Comparison of ENCODE assay signal across 9 mouse cellular contexts in the genomic region with DNA sequence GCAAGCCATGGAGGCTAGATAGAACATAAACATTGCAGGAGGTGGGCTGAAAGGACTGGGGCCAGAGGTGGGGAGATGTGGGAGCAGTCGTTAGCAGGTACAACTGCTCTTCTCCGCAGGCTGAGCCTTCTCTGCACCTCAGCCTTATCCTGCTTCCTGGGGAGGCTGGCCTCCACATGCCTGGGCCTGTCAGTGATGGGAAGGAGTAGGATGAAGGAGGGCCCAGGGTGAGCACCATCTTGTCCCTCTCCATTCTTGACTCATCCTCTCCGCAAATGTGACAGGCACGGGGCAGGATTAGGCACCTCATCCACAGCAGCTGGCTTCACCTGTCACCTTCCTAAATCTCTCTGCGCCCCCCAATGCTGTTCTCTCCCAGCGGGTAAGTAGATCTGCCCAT. TPM values are rescaled to one million over a fixed set of nuclear protein-coding genes. Genes with fewer than 3 reads are reported as not detected.
DNase-seq lines count a peak whose midpoint lies in the region; ATAC-seq lines count a peak whose summit lies in the region.
"Had no signal": no experiment of that assay in that cellular context is flagged by ENCODE, and none has a peak within 500 bp of the region (broad histone marks: within the 10 kb centered on the region; RNA-seq: fewer than 3 reads in every experiment).

A gene (plus strand): TSS at position 266 of the 400 bp plus-strand sequence.

- 71% methylated on average over 6 of the region's 6 CpGs for WGBS in kidney, embryonic 14.5 days
- 69% methylated on average over 6 of the region's 6 CpGs for WGBS in embryonic facial prominence, embryonic 11.5 days
- 71% methylated on average over 6 of the region's 6 CpGs for WGBS in hindbrain, embryonic 14.5 days
- WGBS in midbrain, embryonic 14.5 days = 77% methylated on average over 6 of the region's 6 CpGs

- H3K4me2 ChIP-seq in kidney, embryonic 14.5 days (replicated peaks; ENCODE audit: low read depth, low read length) = peak within 1 kb of the TSS; percentile 75
- H3K4me2 ChIP-seq in embryonic facial prominence, embryonic 11.5 days (ENCODE audit: low read depth, low read length) = peak within 1 kb of the TSS; percentile 97
- H3K4me2 ChIP-seq in hindbrain, embryonic 14.5 days (replicated peaks) = peak within 1 kb of the TSS; percentile 90
- peak within 1 kb of the TSS; percentile 91 for H3K4me2 ChIP-seq in midbrain, embryonic 14.5 days (ENCODE audit: low read length)

- intact Hi-C loops in left cerebral cortex, postnatal 4 days (cut with DNase I) = no loop called here

- H3K9ac ChIP-seq in kidney, embryonic 14.5 days (ENCODE audit: low read depth, low read length) = peak within 1 kb of the TSS; percentile 71
- peak within 1 kb of the TSS; percentile 67 for H3K9ac ChIP-seq in embryonic facial prominence, embryonic 11.5 days (replicated peaks; ENCODE audit: low read length)
- H3K9ac ChIP-seq in hindbrain, embryonic 14.5 days = peak within 1 kb of the TSS; percentile 83
- H3K9ac ChIP-seq in midbrain, embryonic 14.5 days (replicated peaks; ENCODE audit: low read length) = peak within 1 kb of the TSS; percentile 74

- H3K9me3 ChIP-seq in kidney, embryonic 14.5 days (ENCODE audit: control insufficient read depth, low read length) = no peaks in the 10 kb centered on the region
- H3K9me3 ChIP-seq in embryonic facial prominence, embryonic 11.5 days (replicated peaks; ENCODE audit: control insufficient read depth, low read length) = no peaks in the 10 kb centered on the region
- H3K9me3 ChIP-seq in hindbrain, embryonic 14.5 days (ENCODE audit: control insufficient read depth, low read length) = no peaks in the 10 kb centered on the region
- no peaks in the 10 kb centered on the region for H3K9me3 ChIP-seq in midbrain, embryonic 14.5 days (ENCODE audit: control insufficient read depth, low read length)

- H3K27ac ChIP-seq in kidney, embryonic 14.5 days (ENCODE audit: low read depth, low read length) = no peak within 1 kb of the TSS
- H3K27ac ChIP-seq in embryonic facial prominence, embryonic 11.5 days (replicated peaks; ENCODE audit: low read depth, low read length) = no peak within 1 kb of the TSS
- peak within 1 kb of the TSS; percentile 67 for H3K27ac ChIP-seq in hindbrain, embryonic 14.5 days
- peak within 1 kb of the TSS; percentile 64 for H3K27ac ChIP-seq in midbrain, embryonic 14.5 days (replicated peaks; ENCODE audit: low read depth, low read length)

- H3K36me3 ChIP-seq in kidney, embryonic 14.5 days (ENCODE audit: control insufficient read depth, insufficient read depth, low read length) = peaks cover 2% of the 10 kb centered on the region; the same call in 1 of the 2 replicates
- H3K36me3 ChIP-seq in embryonic facial prominence, embryonic 11.5 days (replicated peaks; ENCODE audit: control insufficient read depth, insufficient read depth, low read depth, low read length) = no peaks in the 10 kb centered on the region
- peaks cover 9% of the 10 kb centered on the region for H3K36me3 ChIP-seq in hindbrain, embryonic 14.5 days (replicated peaks; ENCODE audit: control insufficient read depth, insufficient read depth)
- H3K36me3 ChIP-seq in midbrain, embryonic 14.5 days (ENCODE audit: control insufficient read depth, insufficient read depth, low read length) = peaks cover 3% of the 10 kb centered on the region; the same call in 1 of the 2 replicates

- peak within 1 kb of the TSS; percentile 45 for H3K4me3 ChIP-seq in kidney, embryonic 14.5 days (ENCODE audit: low read length)
- peak within 1 kb of the TSS; percentile 53 for H3K4me3 ChIP-seq in embryonic facial prominence, embryonic 11.5 days (ENCODE audit: low read depth, low read length)
- H3K4me3 ChIP-seq in hindbrain, embryonic 14.5 days (replicated peaks; ENCODE audit: low read length) = peak within 1 kb of the TSS; percentile 53
- peak within 1 kb of the TSS; percentile 50 for H3K4me3 ChIP-seq in midbrain, embryonic 14.5 days (replicated peaks; ENCODE audit: low read depth, low read length)

- DNase-seq in kidney, postnatal 4 days = no peak
- DNase-seq in embryonic facial prominence, embryonic 11.5 days (ENCODE audit: low spot score) = no peak
- no peak for DNase-seq in hindbrain, embryonic 14.5 days (ENCODE audit: low spot score)
- no peak for DNase-seq in midbrain, embryonic 14.5 days
- DNase-seq in yolk sac, embryonic 10.5 days (ENCODE audit: low spot score) = no peak
- DNase-seq in left cerebral cortex, postnatal 4 days = no peak
- no peak for DNase-seq in c-Kit-positive CD71-positive TER-119-positive erythroid progenitor cells, embryonic 14.5 days (ENCODE audit: low spot score)
- DNase-seq: thymus, postnatal 36 days had no signal

- peaks cover 15% of the 10 kb centered on the region for H3K27me3 ChIP-seq in kidney, embryonic 14.5 days (ENCODE audit: control insufficient read depth, insufficient read depth, low read length)
- H3K27me3 ChIP-seq in embryonic facial prominence, embryonic 11.5 days (ENCODE audit: control insufficient read depth, insufficient read depth, low read length) = peaks cover 15% of the 10 kb centered on the region
- peaks cover 42% of the 10 kb centered on the region for H3K27me3 ChIP-seq in hindbrain, embryonic 14.5 days (ENCODE audit: control insufficient read depth, insufficient read depth, low read length)
- peaks cover 41% of the 10 kb centered on the region for H3K27me3 ChIP-seq in midbrain, embryonic 14.5 days (ENCODE audit: control insufficient read depth, insufficient read depth, low read length)

- no peak for ATAC-seq in kidney, embryonic 14.5 days (ENCODE audit: low FRiP score, low TSS enrichment)
- no peak for ATAC-seq in embryonic facial prominence, embryonic 11.5 days (replicated peaks; ENCODE audit: insufficient number of reproducible peaks, low FRiP score, low TSS enrichment, low read depth)
- ATAC-seq in hindbrain, embryonic 14.5 days (ENCODE audit: low FRiP score) = no peak
- no peak for ATAC-seq in midbrain, embryonic 14.5 days (ENCODE audit: low FRiP score, low TSS enrichment)

- H3K4me1 ChIP-seq in kidney, embryonic 14.5 days (ENCODE audit: control insufficient read depth, insufficient read depth, low read length) = no peaks in the 10 kb centered on the region; the same call in 1 of the 2 replicates
- peaks cover 6% of the 10 kb centered on the region for H3K4me1 ChIP-seq in embryonic facial prominence, embryonic 11.5 days (ENCODE audit: control insufficient read depth, insufficient read depth, low read length)
- peaks cover 15% of the 10 kb centered on the region for H3K4me1 ChIP-seq in hindbrain, embryonic 14.5 days (replicated peaks; ENCODE audit: control insufficient read depth, insufficient read depth, low read length)
- H3K4me1 ChIP-seq in midbrain, embryonic 14.5 days (ENCODE audit: control insufficient read depth, insufficient read depth, low read length) = peaks cover 8% of the 10 kb centered on the region; the same call in 1 of the 2 replicates

RNA-seq across cellular contexts. Expression of the gene that starts here (rescaled TPM):
- 0.08 and 0.39 TPM in 2 replicates for polyA plus RNA-seq in kidney, embryonic 14.5 days (2014; fragmentation: Nextera tagmentation; extraction: Ambion mirVana)
- 0.31 and 0.34 TPM in 2 replicates for polyA plus RNA-seq in embryonic facial prominence, embryonic 11.5 days (2014; fragmentation: Nextera tagmentation; extraction: Ambion mirVana)
- 0.36 and 0.70 TPM in 2 replicates for polyA plus RNA-seq in hindbrain, embryonic 14.5 days (2014; fragmentation: Nextera tagmentation; extraction: Ambion mirVana)
- 0.32 and 0.69 TPM in 2 replicates for polyA plus RNA-seq in midbrain, embryonic 14.5 days (2014; fragmentation: Nextera tagmentation; extraction: Ambion mirVana)
- total RNA-seq in left cerebral cortex, postnatal 4 days (2021) = 1 to 10 TPM in 1 of 2 experiments, under 1 TPM in 1; 0.79 to 1.0 TPM

Comparison
In these comparisons a context has a peak if more than half of its experiments do, and no peak if none do; other contexts are left out.
1. H3K27ac ChIP-seq: peak in hindbrain, embryonic 14.5 days (single experiment) and midbrain, embryonic 14.5 days (single experiment); none in kidney, embryonic 14.5 days (single experiment) and embryonic facial prominence, embryonic 11.5 days (single experiment).
2. Peak in every context shown above with its lines, with median percentiles within 50 percentile points of each other: H3K4me2 ChIP-seq, H3K4me3 ChIP-seq and H3K9ac ChIP-seq.